Mouse (Mus musculus) brown adipose tissue, adult 24 weeks (tissue): ENCODE data around the gene Gm49387. TPM values are rescaled to one million over a fixed set of nuclear protein-coding genes. Genes with fewer than 3 reads are reported as not detected.
A peak's percentile ranks its signal among the peaks of the same experiment; 100 is the strongest.

Experiments used
- H3K27ac ChIP-seq: fragments of 200-500 bp; replicated peaks from 2 replicates; pipeline ENCODE4 v1.5.1; 2012; ENCODE audit warnings: low read depth, mild to moderate bottlenecking, low read length
- H3K4me1 ChIP-seq: fragments of 200-500 bp; 2 replicates; pipeline ENCODE4 v1.6.1; 2012; ENCODE audit warnings: low read length, mixed read lengths; ENCODE audit not compliant: control insufficient read depth, insufficient read depth, insufficient read length
- H3K4me3 ChIP-seq: fragments of 200-500 bp; 2 replicates; pipeline ENCODE4 v1.5.1; 2012; ENCODE audit warnings: low read depth, mild to moderate bottlenecking, low read length, moderate library complexity; ENCODE audit not compliant: insufficient read depth
- polyA plus RNA-seq: library from polyadenylated mRNA; stranded (reverse); fragments of >200 nt; gene quantifications from 2 replicates; pipeline ENCODE4 v1.2.4, GENCODE M21; 2012; ENCODE audit not compliant: missing spikeins, insufficient read depth, insufficient read length

Gm49387 gene
- polyA plus RNA-seq, 1 experiment: not detected

- peaks cover 7% of the 10 kb centered on the region for H3K4me1 ChIP-seq
- no peak overlapping the region; the same call in 1 of the 2 replicates for H3K27ac ChIP-seq
- H3K4me3 ChIP-seq: no peak overlapping the region
These were observed 14.1 kb upstream of the Gm49387 start for GRCm38 (mm10) chr14:31654816-31655215.

- Histone ChIP-seq H3K4me3 (no peak overlapping the region), H3K4me1 (peaks cover 3% of the 10 kb centered on the region; the same call in 1 of the 2 replicates), H3K27ac (no peak overlapping the region)
These were observed 12.6 kb upstream of the Gm49387 start for GRCm38 (mm10) chr14:31653101-31653875.

- no peak overlapping the region for H3K27ac ChIP-seq
These were observed 11.9 kb upstream of the Gm49387 start for GRCm38 (mm10) chr14:31652624-31653023.

DNA sequence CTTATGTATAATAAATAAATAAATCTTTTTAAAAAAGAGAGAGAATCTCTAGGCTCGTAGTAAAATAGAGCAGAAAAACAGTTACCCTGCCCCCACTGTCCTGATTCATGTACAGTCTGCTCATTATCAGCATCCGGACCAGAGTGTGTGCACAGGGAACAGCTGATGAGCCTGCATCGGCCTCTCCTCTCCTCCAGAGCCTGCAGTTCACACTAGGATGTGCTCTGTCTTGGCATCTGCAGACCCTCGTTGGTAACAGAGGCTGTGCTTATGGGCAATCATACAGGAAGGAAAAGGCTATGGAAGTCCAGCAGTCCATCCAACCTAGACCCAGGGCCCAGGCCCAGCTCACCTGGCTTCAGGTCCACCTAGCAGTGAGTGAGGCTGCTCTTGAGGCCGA lies 11.4 kb upstream of the Gm49387 start:
- Histone ChIP-seq H3K27ac (no peak overlapping the region), H3K4me1 (peaks cover 3% of the 10 kb centered on the region; the same call in 1 of the 2 replicates), H3K4me3 (no peak overlapping the region)

More at GRCm38 (mm10) chr14:31652624-31653023, 11.9 kb upstream of the Gm49387 start:
- H3K4me1 ChIP-seq: peaks cover 3% of the 10 kb centered on the region; the same call in 1 of the 2 replicates
- no peak overlapping the region for H3K4me3 ChIP-seq

- no peak overlapping the region for H3K27ac ChIP-seq
- no peak overlapping the region for H3K4me3 ChIP-seq
- peaks cover 3% of the 10 kb centered on the region; the same call in 1 of the 2 replicates for H3K4me1 ChIP-seq
These were observed 10.5 kb upstream of the Gm49387 start for GRCm38 (mm10) chr14:31651206-31651605.

DNA sequence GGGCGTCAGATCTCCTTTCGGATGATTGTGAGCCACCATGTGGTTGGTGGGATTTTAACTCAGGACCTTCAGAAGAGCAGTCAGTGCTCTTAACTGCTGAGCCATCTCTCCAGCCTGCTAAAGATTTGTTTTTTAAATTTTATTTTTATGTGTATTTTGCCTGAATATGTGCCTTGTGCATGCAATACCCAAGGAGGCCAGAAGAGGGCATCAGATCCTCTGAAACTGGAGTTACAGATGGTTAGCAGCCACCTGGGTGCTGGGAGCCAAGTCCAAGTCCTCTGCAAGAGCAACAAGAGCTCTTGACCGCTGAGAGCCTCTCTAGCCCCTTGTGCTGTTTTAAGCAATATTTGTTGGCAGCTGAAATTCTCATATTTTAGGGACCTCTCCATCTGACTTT lies 9.7 kb upstream of the Gm49387 start:
- no peak overlapping the region for H3K27ac ChIP-seq
- peaks cover 3% of the 10 kb centered on the region; the same call in 1 of the 2 replicates for H3K4me1 ChIP-seq
- no peak overlapping the region for H3K4me3 ChIP-seq

- Histone ChIP-seq H3K27ac (peak overlapping the region; percentile 74), H3K4me3 (no peak overlapping the region), H3K4me1 (no peaks in the 10 kb centered on the region)
These were observed 7.3 kb upstream of the Gm49387 start for GRCm38 (mm10) chr14:31647991-31648390.

DNA sequence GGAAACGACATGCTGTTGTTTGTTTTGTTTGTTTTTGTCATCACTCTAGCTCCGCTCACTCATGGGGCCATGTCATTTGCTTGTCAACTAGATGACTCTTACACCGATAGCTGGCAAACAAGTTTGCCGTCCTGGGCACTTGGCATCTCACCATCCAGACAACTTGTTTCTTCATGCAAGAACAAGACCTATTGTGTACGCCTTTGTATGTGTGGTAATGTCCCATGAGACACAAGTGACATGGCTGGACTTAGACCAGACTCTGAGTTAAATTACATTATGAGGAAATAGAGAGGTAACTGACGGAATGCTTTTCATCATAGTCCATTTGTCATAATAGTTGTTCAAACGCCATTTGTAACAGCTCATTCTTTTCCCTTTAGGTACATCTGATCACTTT lies 5.2 kb upstream of the Gm49387 start:
- Histone ChIP-seq H3K27ac (peak overlapping the region; percentile 95), H3K4me3 (no peak overlapping the region), H3K4me1 (peaks cover 4% of the 10 kb centered on the region)

- H3K4me1 ChIP-seq: peaks cover 4% of the 10 kb centered on the region
- H3K4me3 ChIP-seq: no peak overlapping the region
- peak overlapping the region; percentile 95 for H3K27ac ChIP-seq
These were observed 4.4 kb upstream of the Gm49387 start for GRCm38 (mm10) chr14:31644931-31645547.

DNA sequence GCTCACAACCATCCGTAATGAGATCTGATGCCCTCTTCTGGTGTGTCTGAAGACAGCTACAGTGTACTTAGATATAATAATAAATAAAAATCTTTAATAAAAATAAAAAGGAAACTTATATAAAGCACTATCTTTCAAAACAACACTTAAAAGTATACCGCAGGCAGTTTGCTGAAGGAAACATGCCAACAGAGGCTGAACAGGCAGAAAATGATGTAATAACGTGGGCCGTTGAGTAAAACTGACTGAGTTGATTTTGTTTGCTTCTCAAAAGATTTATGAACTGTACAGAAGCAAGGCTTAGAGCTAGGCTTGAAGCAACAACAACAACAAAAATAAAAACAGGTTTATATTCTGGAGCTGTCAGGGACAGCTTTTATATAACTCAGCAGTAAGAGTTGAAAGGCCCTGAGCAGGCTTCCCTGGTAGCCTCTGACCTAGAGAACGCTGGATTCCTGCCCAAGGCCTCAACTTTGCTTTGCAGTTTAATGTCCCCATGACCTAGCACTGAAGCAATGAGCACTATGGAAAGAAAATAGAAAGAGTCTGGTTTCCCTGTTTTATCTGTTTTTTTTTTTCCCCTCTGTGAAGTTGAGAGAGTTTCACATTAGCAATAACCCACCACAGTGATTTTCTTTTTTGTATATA lies 3.6 kb upstream of the Gm49387 start:
- Histone ChIP-seq H3K4me1 (peaks cover 4% of the 10 kb centered on the region), H3K27ac (peak overlapping the region; percentile 87), H3K4me3 (no peak overlapping the region)

- Histone ChIP-seq H3K4me3 (peak overlapping the region; percentile 67), H3K4me1 (peaks cover 4% of the 10 kb centered on the region), H3K27ac (peak overlapping the region; percentile 67)
These were observed 953 bp upstream of the Gm49387 start for GRCm38 (mm10) chr14:31641506-31642155.

- H3K4me3 ChIP-seq: peak within 1 kb of the TSS; percentile 67
- H3K4me1 ChIP-seq: peaks cover 4% of the 10 kb centered on the region
- H3K27ac ChIP-seq: peak within 1 kb of the TSS; percentile 72
These were observed 320 bp upstream of the Gm49387 start, which contains the start of the genes Btd and Hacl1 for GRCm38 (mm10) chr14:31640890-31641505. TSS of gene Btd (plus strand) at chr14:31641028. TSS of gene Hacl1 (minus strand) at chr14:31641286.

DNA sequence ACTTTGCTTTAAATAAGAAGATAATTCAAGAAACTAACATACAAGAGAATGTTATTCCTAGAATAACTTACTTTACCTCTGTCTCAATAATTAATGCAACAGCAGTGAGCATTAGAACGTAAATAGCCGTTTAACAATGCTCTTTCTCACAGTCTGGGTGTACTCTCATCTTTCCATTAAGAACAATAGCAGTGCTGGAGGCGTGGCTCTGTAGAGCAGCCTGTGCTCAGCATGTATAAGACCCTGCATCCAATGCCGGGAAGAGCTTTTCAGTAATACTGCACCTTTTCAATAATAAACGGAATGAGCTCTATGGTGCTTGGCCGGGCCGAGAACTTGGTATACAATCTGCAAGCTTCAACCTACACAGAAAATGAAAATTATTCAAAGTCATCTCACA lies 10.0 kb downstream of the Gm49387 start:
- Histone ChIP-seq H3K4me1 (no peaks in the 10 kb centered on the region), H3K4me3 (no peak overlapping the region), H3K27ac (no peak overlapping the region)

GRCm38 (mm10) chr14:31622748-31623147 lies 17.9 kb downstream of the Gm49387 start:
- Histone ChIP-seq H3K27ac (no peak overlapping the region), H3K4me3 (no peak overlapping the region), H3K4me1 (no peaks in the 10 kb centered on the region)
